Mouse (Mus musculus) brain, adult 10 weeks (tissue): ENCODE results near the gene Fkbp15. TPM values are rescaled to one million over a fixed set of nuclear protein-coding genes. Genes with fewer than 3 reads are reported as not detected.

Source experiments
- polyA plus RNA-seq: library from polyadenylated mRNA; stranded (reverse); fragments of 350-450 nt; fragmentation: Illumina TruSeq; extraction: RNeasy Lipid Tissue Mini Kit (QIAGEN cat#74804); gene quantifications from one replicate; pipeline ENCODE4 v1.2.3, GENCODE M21; 2015; ENCODE audit warnings: low read depth, low replicate concordance

Fkbp15 gene
- 21.4 TPM for polyA plus RNA-seq

GRCm38 (mm10) chr4:62360088-62360804, at the start of gene Fkbp15, which contains the start of gene Slc31a1:
TSS of gene Fkbp15 (minus strand) at chr4:62360548.
TSS of gene Slc31a1 (plus strand) at chr4:62360727.

GRCm38 (mm10) chr4:62408601-62409282, 48.4 kb upstream of the Fkbp15 start, which contains the start of the genes Cdc26 and Prpf4:
TSS of gene Cdc26 (minus strand) at chr4:62408642.
TSS of gene Prpf4 (plus strand) at chr4:62408797.

GRCm38 (mm10) chr4:62262276-62262675, 98.1 kb downstream of the Fkbp15 start, which contains the start of gene Slc31a2:
TSS of gene Slc31a2 (plus strand) at chr4:62262562.

Other genes starting within 250 kb of the Fkbp15 start
- gene Mup21, start 209.7 kb downstream of the Fkbp15 start, polyA plus RNA-seq, result not detected
- gene Zfp37, start 129.5 kb downstream of the Fkbp15 start, polyA plus RNA-seq, result 18.6 TPM
- gene Slc31a2, start 98.0 kb downstream of the Fkbp15 start, polyA plus RNA-seq, result 13.5 TPM
- 19.1 TPM for gene Slc31a1, start 179 bp upstream of the Fkbp15 start, polyA plus RNA-seq
- 64.1 TPM for gene Cdc26, start 48.1 kb upstream of the Fkbp15 start, polyA plus RNA-seq
- 10.5 TPM for gene Prpf4, start 48.2 kb upstream of the Fkbp15 start, polyA plus RNA-seq
- gene Rnf183, start 74.7 kb upstream of the Fkbp15 start, polyA plus RNA-seq, result not detected
- gene Wdr31, start 110.3 kb upstream of the Fkbp15 start, polyA plus RNA-seq, result 6.7 TPM
- gene Bspry, start 119.5 kb upstream of the Fkbp15 start, polyA plus RNA-seq, result 0.34 TPM
- 13.8 TPM for gene Hdhd3, start 142.9 kb upstream of the Fkbp15 start, polyA plus RNA-seq
- gene Alad, start 159.4 kb upstream of the Fkbp15 start, polyA plus RNA-seq, result 34.0 TPM
- 40.6 TPM for gene Pole3, start 164.5 kb upstream of the Fkbp15 start, polyA plus RNA-seq
- gene 4933430I17Rik, start 164.8 kb upstream of the Fkbp15 start, polyA plus RNA-seq, result 0.42 TPM
- gene Rgs3, start 199.3 kb upstream of the Fkbp15 start, polyA plus RNA-seq, result 43.1 TPM